Mouse (Mus musculus): ENCODE data around the gene Mlkl. TPM values are rescaled to one million over a fixed set of nuclear protein-coding genes. Genes with fewer than 3 reads are reported as not detected.
"Not testable (repeated sequence)": the region's sequence is repeated elsewhere in the genome, so short reads cannot be mapped to it uniquely, and the experiment has no call there.

Mlkl gene
- polyA plus RNA-seq, 1 experiment = 0.23 TPM

- TF ChIP-seq CTCF (IDR thresholded peaks at IDR 0.05; ENCODE audit: borderline replicate concordance, extremely low read depth, insufficient read depth, insufficient read length) (no peak), POLR2A (IDR thresholded peaks at IDR 0.05; ENCODE audit: borderline replicate concordance, extremely low read depth, insufficient read depth, insufficient read length, poor library complexity, severe bottlenecking) (no peak)
- DNase-seq (ENCODE audit: low read depth) = no peak
These were observed 55.9 kb downstream of the Mlkl start for GRCm38 (mm10) chr8:111282093-111282492.

GRCm38 (mm10) chr8:111268277-111268676 lies 69.7 kb downstream of the Mlkl start:
- DNase-seq (ENCODE audit: low read depth) = peak; percentile 4
- peak; percentile 9; the same call in 1 of the 2 replicates for TF ChIP-seq CTCF (IDR thresholded peaks at IDR 0.05; ENCODE audit: borderline replicate concordance, extremely low read depth, insufficient read depth, insufficient read length)
- no peak for TF ChIP-seq POLR2A (IDR thresholded peaks at IDR 0.05; ENCODE audit: borderline replicate concordance, extremely low read depth, insufficient read depth, insufficient read length, poor library complexity, severe bottlenecking)

GRCm38 (mm10) chr8:111266161-111266560 lies 71.8 kb downstream of the Mlkl start:
- DNase-seq (ENCODE audit: low read depth) = not testable (repeated sequence)

GRCm38 (mm10) chr8:111264693-111265220 lies 73.2 kb downstream of the Mlkl start:
- no peak for DNase-seq (ENCODE audit: low read depth)
- TF ChIP-seq POLR2A (IDR thresholded peaks at IDR 0.05; ENCODE audit: borderline replicate concordance, extremely low read depth, insufficient read depth, insufficient read length, poor library complexity, severe bottlenecking) (no peak), CTCF (IDR thresholded peaks at IDR 0.05; ENCODE audit: borderline replicate concordance, extremely low read depth, insufficient read depth, insufficient read length) (no peak)

GRCm38 (mm10) chr8:111261981-111262381 lies 76.0 kb downstream of the Mlkl start:
- no peak for TF ChIP-seq POLR2A (IDR thresholded peaks at IDR 0.05; ENCODE audit: borderline replicate concordance, extremely low read depth, insufficient read depth, insufficient read length, poor library complexity, severe bottlenecking)
- no peak for TF ChIP-seq CTCF (IDR thresholded peaks at IDR 0.05; ENCODE audit: borderline replicate concordance, extremely low read depth, insufficient read depth, insufficient read length)
- DNase-seq (ENCODE audit: low read depth) = no peak

Other genes with a start within 250 kb of the Mlkl start
- gene Clec18a, start 245.8 kb downstream of the Mlkl start, polyA plus RNA-seq (2012; rRNA removed) = 0.32 and 0.71 TPM in 2 replicates
- gene Pdpr, start 243.5 kb downstream of the Mlkl start, polyA plus RNA-seq (2012; rRNA removed) = 10.9 and 14.3 TPM in 2 replicates
- 52.6 and 62.4 TPM in 2 replicates for gene Glg1, start 79.0 kb downstream of the Mlkl start, polyA plus RNA-seq (2012; rRNA removed)
- gene Rfwd3, start 38.0 kb downstream of the Mlkl start, polyA plus RNA-seq (2012; rRNA removed) = 22.9 and 24.2 TPM in 2 replicates
- 0.20 and 0.37 TPM in 2 replicates for gene Fa2h, start 55.6 kb upstream of the Mlkl start, polyA plus RNA-seq (2012; rRNA removed)
- gene Wdr59, start 183.9 kb upstream of the Mlkl start, polyA plus RNA-seq (2012; rRNA removed) = 14.2 and 16.0 TPM in 2 replicates
- gene Znrf1, start 197.9 kb upstream of the Mlkl start, polyA plus RNA-seq (2012; rRNA removed) = 237 and 293 TPM in 2 replicates